8 mouse cellular contexts compared by ENCODE assay signal in the genomic region with DNA sequence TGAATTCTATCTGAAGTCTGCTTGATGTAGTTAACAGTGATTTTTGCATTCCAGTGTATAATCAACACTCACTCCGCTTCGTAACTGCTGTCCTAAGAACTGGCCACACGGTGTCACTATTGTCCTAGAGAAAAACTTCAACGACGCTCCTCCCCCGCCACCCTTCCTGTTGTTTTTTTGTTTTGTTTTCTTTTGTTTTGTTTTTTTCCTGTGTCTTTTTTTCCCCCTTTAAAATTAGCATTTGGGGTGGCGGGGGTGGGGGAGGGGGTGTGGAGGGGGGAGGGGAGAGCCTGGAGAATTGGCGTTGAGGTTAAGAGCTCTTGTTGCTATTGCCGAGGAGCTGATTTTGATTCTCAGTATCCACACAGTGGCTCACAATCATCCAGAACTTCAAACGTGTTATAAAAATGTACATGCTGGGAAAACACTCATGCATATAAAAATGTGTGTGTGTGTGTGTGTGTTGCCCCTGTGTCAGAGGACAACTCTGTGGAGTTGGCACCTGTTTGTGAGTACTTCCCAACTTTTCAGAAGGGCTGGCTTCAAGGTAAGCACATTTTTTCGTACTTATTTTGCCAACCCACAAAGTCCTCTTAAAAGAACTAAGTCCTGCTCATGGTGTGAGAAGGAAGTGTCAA. TPM values are rescaled to one million over a fixed set of nuclear protein-coding genes. Genes with fewer than 3 reads are reported as not detected.
DNase-seq lines count a peak whose midpoint lies in the region; TF ChIP-seq lines count a peak whose summit lies in the region.

No protein-coding gene starts in this region.

- no peaks in the 10 kb centered on the region for H3K27me3 ChIP-seq in hindbrain, embryonic 10.5 days (ENCODE audit: insufficient read depth, poor library complexity, severe bottlenecking)
- H3K27me3 ChIP-seq in megakaryocyte, embryonic 14.5 days (replicated peaks), result peaks cover 9% of the 10 kb centered on the region
- H3K27me3 ChIP-seq in spleen, adult 2 months (ENCODE audit: control insufficient read depth, insufficient read depth, low read length), result no peaks in the 10 kb centered on the region

- H3K36me3 ChIP-seq in hindbrain, embryonic 10.5 days, result no peaks in the 10 kb centered on the region
- H3K36me3 ChIP-seq in megakaryocyte, embryonic 14.5 days (replicated peaks; ENCODE audit: low read length), result no peaks in the 10 kb centered on the region
- no peaks in the 10 kb centered on the region for H3K36me3 ChIP-seq in spleen, adult 2 months (ENCODE audit: control insufficient read depth, insufficient read depth, low read length)

- 15% methylated on average over 11 of the region's 11 CpGs for WGBS in hindbrain, embryonic 10.5 days
- under 1% methylated on average over 11 of the region's 11 CpGs for WGBS in spleen, adult 2 months

- H3K9me3 ChIP-seq in hindbrain, embryonic 10.5 days, result peaks cover 3% of the 10 kb centered on the region; the same call in 1 of the 2 replicates
- peaks cover 21% of the 10 kb centered on the region for H3K9me3 ChIP-seq in megakaryocyte, embryonic 14.5 days

- TF ChIP-seq POLR2A in bone marrow macrophage, adult 2 months (IDR thresholded peaks at IDR 0.05; ENCODE audit: borderline replicate concordance, low read depth, low read length), result no peak
- no peak for TF ChIP-seq POLR2A in embryonic fibroblast, embryonic 13.5 days (IDR thresholded peaks at IDR 0.05; ENCODE audit: low read depth, low read length)
- TF ChIP-seq POLR2A in spleen, adult 2 months (IDR thresholded peaks at IDR 0.05; ENCODE audit: low read depth, low read length), result no peak

- peak; percentile 12 to 48 for DNase-seq in left cerebral cortex, adult 18-20 months (ENCODE audit: low spot score in 2 of 2)
- no peak for DNase-seq in left cerebral cortex, adult 11 months (ENCODE audit: low spot score)
- DNase-seq in hindbrain, embryonic 10.5 days (ENCODE audit: low spot score), result peak; percentile 54
- peak; percentile 15 to 20 for DNase-seq in layer of hippocampus, postnatal 36 days
- peak; percentile 26 to 45 for DNase-seq in spleen, adult 2 months (ENCODE audit: low read depth in 1 of 2, low spot score in 2 of 2)

- H3K4me3 ChIP-seq in bone marrow macrophage, adult 2 months (ENCODE audit: insufficient read depth, low read length), result peak overlapping the region; percentile 29; the same call in 1 of the 2 replicates
- H3K4me3 ChIP-seq in embryonic fibroblast, embryonic 13.5 days (ENCODE audit: insufficient read depth, low read length), result peak overlapping the region; percentile 10; the same call in 1 of the 2 replicates
- H3K4me3 ChIP-seq in hindbrain, embryonic 10.5 days, result peak overlapping the region; percentile 45
- H3K4me3 ChIP-seq in megakaryocyte, embryonic 14.5 days (replicated peaks), result peak overlapping the region; percentile 88
- H3K4me3 ChIP-seq in spleen, adult 2 months (ENCODE audit: extremely low read depth, insufficient read depth, insufficient read length), result no peak overlapping the region

- H3K4me1 ChIP-seq in bone marrow macrophage, adult 2 months (ENCODE audit: control insufficient read depth, insufficient read depth, low read length), result peaks cover 3% of the 10 kb centered on the region
- H3K4me1 ChIP-seq in embryonic fibroblast, embryonic 13.5 days (ENCODE audit: control insufficient read depth, insufficient read depth, low read length), result no peaks in the 10 kb centered on the region
- 0 out of 2 replicates have a peak, but pooled peaks cover 3% of the 10 kb centered on the region for H3K4me1 ChIP-seq in hindbrain, embryonic 10.5 days (replicated peaks)
- H3K4me1 ChIP-seq in megakaryocyte, embryonic 14.5 days, result no peaks in the 10 kb centered on the region; the same call in 1 of the 2 replicates
- no peaks in the 10 kb centered on the region; the same call in 1 of the 2 replicates for H3K4me1 ChIP-seq in spleen, adult 2 months (ENCODE audit: control insufficient read depth, insufficient read depth, insufficient read length)

- no peak overlapping the region for H3K27ac ChIP-seq in bone marrow macrophage, adult 2 months (ENCODE audit: insufficient read depth, low read depth, low read length)
- H3K27ac ChIP-seq in embryonic fibroblast, embryonic 13.5 days (ENCODE audit: insufficient read depth, low read length), result no peak overlapping the region
- peak overlapping the region; percentile 76 for H3K27ac ChIP-seq in hindbrain, embryonic 10.5 days
- no peak overlapping the region for H3K27ac ChIP-seq in spleen, adult 2 months (ENCODE audit: insufficient read depth, low read length)

- peak; percentile 79 for TF ChIP-seq CTCF in bone marrow macrophage, adult 2 months (IDR thresholded peaks at IDR 0.05; ENCODE audit: low read depth, low read length)
- TF ChIP-seq CTCF in embryonic fibroblast, embryonic 13.5 days (IDR thresholded peaks at IDR 0.05; ENCODE audit: borderline replicate concordance, insufficient read depth, low read length), result peak; percentile 25; the same call in 1 of the 2 replicates
- TF ChIP-seq CTCF in spleen, adult 2 months (IDR thresholded peaks at IDR 0.05; ENCODE audit: extremely low read depth, insufficient read depth, insufficient read length, insufficient replicate concordance), result peak; percentile 56; the same call in 1 of the 2 replicates

RNA-seq across cellular contexts. Expression of a gene that starts 11.8 kb away (rescaled TPM):
- 10 to 100 TPM; 24.5 to 28.4 TPM for total RNA-seq in left cerebral cortex, adult 18-20 months (2021)
- polyA plus RNA-seq in bone marrow macrophage, adult 2 months (2012; ENCODE audit: insufficient read depth, insufficient read length, missing spikeins), result 5.7 and 6.5 TPM in 2 replicates
- polyA plus RNA-seq in embryonic fibroblast, embryonic 13.5 days (2011; ENCODE audit: insufficient read length, low read depth, missing spikeins), result 19.3 and 20.2 TPM in 2 replicates
- polyA plus RNA-seq in hindbrain, embryonic 10.5 days (2016; fragmentation: Nextera tagmentation; extraction: Ambion mirVana), result 17.0 and 17.2 TPM in 2 replicates
- total RNA-seq in layer of hippocampus, postnatal 36 days (2021), result 10 to 100 TPM; 24.7 to 25.7 TPM
- polyA plus RNA-seq in megakaryocyte, embryonic 14.5 days (2012; ENCODE audit: insufficient read depth, low replicate concordance), result not detected in 2 replicates
- 0.21 and 0.23 TPM in 2 replicates for polyA plus RNA-seq in spleen, adult 2 months (2012; rRNA removed)

RNA-seq across cellular contexts. Expression of a gene that starts 34.7 kb away (rescaled TPM):
- under 1 TPM; 0.88 to 0.94 TPM for total RNA-seq in left cerebral cortex, adult 18-20 months (2021)
- polyA plus RNA-seq in bone marrow macrophage, adult 2 months (2012; ENCODE audit: insufficient read depth, insufficient read length, missing spikeins), result not detected in 2 replicates
- polyA plus RNA-seq in embryonic fibroblast, embryonic 13.5 days (2011; ENCODE audit: insufficient read length, low read depth, missing spikeins), result 0.38 and 0.47 TPM in 2 replicates
- 0.29 TPM in 2 replicates for polyA plus RNA-seq in hindbrain, embryonic 10.5 days (2016; fragmentation: Nextera tagmentation; extraction: Ambion mirVana)
- total RNA-seq in layer of hippocampus, postnatal 36 days (2021), result under 1 TPM; 0.40 to 0.53 TPM
- polyA plus RNA-seq in megakaryocyte, embryonic 14.5 days (2012; ENCODE audit: insufficient read depth, low replicate concordance), result not detected in 2 replicates
- not detected in 2 replicates for polyA plus RNA-seq in spleen, adult 2 months (2012; rRNA removed)

RNA-seq across cellular contexts. Expression of a gene that starts 49.3 kb away (rescaled TPM):
- under 1 TPM; 0.02 to 0.12 TPM for total RNA-seq in left cerebral cortex, adult 18-20 months (2021)
- polyA plus RNA-seq in bone marrow macrophage, adult 2 months (2012; ENCODE audit: insufficient read depth, insufficient read length, missing spikeins), result not detected in 2 replicates
- polyA plus RNA-seq in embryonic fibroblast, embryonic 13.5 days (2011; ENCODE audit: insufficient read length, low read depth, missing spikeins), result 1.3 and 1.5 TPM in 2 replicates
- 1.8 and 2.0 TPM in 2 replicates for polyA plus RNA-seq in hindbrain, embryonic 10.5 days (2016; fragmentation: Nextera tagmentation; extraction: Ambion mirVana)
- total RNA-seq in layer of hippocampus, postnatal 36 days (2021), result under 1 TPM; 0.65 to 0.86 TPM
- polyA plus RNA-seq in megakaryocyte, embryonic 14.5 days (2012; ENCODE audit: insufficient read depth, low replicate concordance), result not detected in 2 replicates
- polyA plus RNA-seq in spleen, adult 2 months (2012; rRNA removed), result 0.08 and 0.12 TPM in 2 replicates

Comparison
In these comparisons a context has a peak if more than half of its experiments do, and no peak if none do; other contexts are left out.
1. CTCF ChIP-seq: peak in every context shown above with its lines; median percentile 79 in bone marrow macrophage, adult 2 months; 56 in spleen, adult 2 months; 25 in embryonic fibroblast, embryonic 13.5 days.